Mouse (Mus musculus) liver, postnatal 0 days (tissue): Measurements from ENCODE around the gene Carmil2.

Experiments
- CTCF ChIP-seq: sonication (generic); IDR thresholded peaks from 2 replicates; pipeline ENCODE4 v1.5.1; 2016; ENCODE audit warnings: antibody characterized with exemption, low read depth
- EP300 ChIP-seq: IDR thresholded peaks from 2 replicates; pipeline ENCODE4 v1.6.1; 2016; ENCODE audit warnings: antibody characterized with exemption, low read depth, mild to moderate bottlenecking

DNA sequence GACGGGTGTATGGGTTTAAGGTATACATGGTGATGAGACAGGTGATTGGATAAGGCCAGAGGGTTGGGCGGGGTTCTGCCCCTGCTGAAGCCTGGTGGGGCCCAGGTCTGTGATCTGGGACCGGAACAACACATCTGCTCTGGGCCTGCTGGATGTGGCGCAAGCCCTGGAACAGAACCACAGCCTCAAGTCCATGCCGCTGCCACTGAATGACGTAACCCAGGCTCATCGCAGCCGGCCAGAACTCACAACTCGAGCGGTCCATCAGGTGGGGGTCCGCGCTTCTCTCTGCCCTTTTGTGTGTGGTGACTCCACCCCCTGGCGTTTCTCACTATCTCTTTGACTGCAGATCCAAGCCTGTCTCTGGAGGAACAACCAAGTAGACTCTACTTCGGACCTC lies 4.9 kb downstream of the Carmil2 start:
- TF ChIP-seq CTCF (no peak), EP300 (no peak)
